Mouse (Mus musculus): Measurements from ENCODE around the gene Pard3.

- TF ChIP-seq CTCF (conservative IDR thresholded peaks at IDR 0.05; ENCODE audit: low read length) = no peak
- no peak for TF ChIP-seq POU5F1 (IDR thresholded peaks at IDR 0.05; ENCODE audit: borderline replicate concordance, low read length)
- TF ChIP-seq NANOG (IDR thresholded peaks at IDR 0.05; ENCODE audit: borderline replicate concordance, low read length) = no peak
Observed at GRCm38 (mm10) chr8:127426857-127427256, 363.2 kb downstream of the Pard3 start.

All from E14TG2a.4 (cell line).